Mouse (Mus musculus) testis, adult 2 months (tissue): ENCODE measurements around the gene Pcbp4. TPM values are rescaled to one million over a fixed set of nuclear protein-coding genes. Genes with fewer than 3 reads are reported as not detected.
"Not testable (repeated sequence)": the region's sequence is repeated elsewhere in the genome, so short reads cannot be mapped to it uniquely, and the experiment has no call there.

ENCODE experiments used
- H3K27ac ChIP-seq: fragments of 200-500 bp; 2 replicates; pipeline ENCODE4 v1.5.1; 2012; ENCODE audit warnings: low read depth, low read length; ENCODE audit not compliant: control insufficient read depth, insufficient read depth
- H3K27me3 ChIP-seq: fragments of 200-500 bp; 2 replicates; pipeline ENCODE4 v1.6.1; 2012; ENCODE audit warnings: mild to moderate bottlenecking, low read length, moderate library complexity; ENCODE audit not compliant: control insufficient read depth, insufficient read depth
- H3K36me3 ChIP-seq: fragments of 200-500 bp; 2 replicates; pipeline ENCODE4 v1.6.1; 2012; ENCODE audit warnings: mild to moderate bottlenecking, low read length; ENCODE audit not compliant: control insufficient read depth, insufficient read depth
- H3K4me1 ChIP-seq: fragments of 200-500 bp; 2 replicates; pipeline ENCODE4 v1.6.1; 2012; ENCODE audit warnings: low read length; ENCODE audit not compliant: control insufficient read depth, insufficient read depth
- H3K4me3 ChIP-seq: fragments of 200-500 bp; 2 replicates; pipeline ENCODE4 v1.5.1; 2012; ENCODE audit warnings: low read depth, mild to moderate bottlenecking, low read length, moderate library complexity, mixed read lengths; ENCODE audit not compliant: control insufficient read depth
- CTCF ChIP-seq: fragments of 200-500 bp; IDR thresholded peaks from 2 replicates; pipeline ENCODE4 v1.5.1; 2012; ENCODE audit warnings: low read depth, mild to moderate bottlenecking, inconsistent platforms, low read length, moderate library complexity; ENCODE audit not compliant: control insufficient read depth, insufficient read depth, insufficient replicate concordance
- POLR2A ChIP-seq: fragments of 200-500 bp; IDR thresholded peaks from 2 replicates; pipeline ENCODE4 v1.6.1; 2012; ENCODE audit warnings: low read depth, mild to moderate bottlenecking, inconsistent platforms, low read length, moderate library complexity; ENCODE audit not compliant: control insufficient read depth
- polyA plus RNA-seq: library from polyadenylated mRNA; depleted of rRNA; stranded (reverse); fragments of >200 nt; gene quantifications from 2 replicates; pipeline ENCODE4 v1.2.3, GENCODE M21; 2012

Pcbp4 gene
- polyA plus RNA-seq, 1 experiment = 65.7 TPM

- Histone ChIP-seq H3K4me1 (no peaks in the 10 kb centered on the region), H3K27me3 (no peaks in the 10 kb centered on the region), H3K4me3 (no peak overlapping the region), H3K36me3 (no peaks in the 10 kb centered on the region), H3K27ac (no peak overlapping the region)
- no peak for TF ChIP-seq CTCF
- no peak for TF ChIP-seq POLR2A
These were observed 30.5 kb downstream of the Pcbp4 start for GRCm38 (mm10) chr9:106483606-106484005.

GRCm38 (mm10) chr9:106485076-106485475 lies 32.0 kb downstream of the Pcbp4 start:
- TF ChIP-seq POLR2A = no peak
- Histone ChIP-seq H3K27ac (no peak overlapping the region), H3K27me3 (no peaks in the 10 kb centered on the region), H3K36me3 (no peaks in the 10 kb centered on the region), H3K4me3 (no peak overlapping the region), H3K4me1 (no peaks in the 10 kb centered on the region)

- H3K36me3 ChIP-seq, H3K4me3 ChIP-seq, H3K27ac ChIP-seq, H3K27me3 ChIP-seq, H3K4me1 ChIP-seq: not testable (repeated sequence)
These were observed 34.5 kb downstream of the Pcbp4 start for GRCm38 (mm10) chr9:106487602-106488001.

GRCm38 (mm10) chr9:106499667-106500066 lies 46.6 kb downstream of the Pcbp4 start, which contains the start of gene Iqcf1:
Gene Iqcf1 (plus strand): TSS chr9:106499967.
- TF ChIP-seq POLR2A (peak; percentile 37; the same call in 1 of the 2 replicates), CTCF (no peak)
- Histone ChIP-seq H3K4me1 (no peaks in the 10 kb centered on the region), H3K4me3 (peak within 1 kb of the TSS; percentile 83), H3K27me3 (no peaks in the 10 kb centered on the region), H3K27ac (no peak within 1 kb of the TSS), H3K36me3 (no peaks in the 10 kb centered on the region)

GRCm38 (mm10) chr9:106501846-106502245 lies 48.8 kb downstream of the Pcbp4 start:
- Histone ChIP-seq H3K4me3 (peak overlapping the region; percentile 83), H3K36me3 (no peaks in the 10 kb centered on the region), H3K27ac (no peak overlapping the region), H3K27me3 (no peaks in the 10 kb centered on the region), H3K4me1 (no peaks in the 10 kb centered on the region)
- TF ChIP-seq POLR2A = no peak

GRCm38 (mm10) chr9:106504246-106504645 lies 51.2 kb downstream of the Pcbp4 start:
- Histone ChIP-seq H3K27ac (no peak overlapping the region), H3K4me1 (no peaks in the 10 kb centered on the region), H3K36me3 (no peaks in the 10 kb centered on the region), H3K4me3 (no peak overlapping the region), H3K27me3 (no peaks in the 10 kb centered on the region)
- TF ChIP-seq POLR2A (no peak), CTCF (no peak)

- Histone ChIP-seq H3K27me3 (no peaks in the 10 kb centered on the region), H3K36me3 (no peaks in the 10 kb centered on the region)
- TF ChIP-seq POLR2A = no peak
- TF ChIP-seq CTCF = no peak
These were observed 56.3 kb downstream of the Pcbp4 start for GRCm38 (mm10) chr9:106509356-106509755.

GRCm38 (mm10) chr9:106512729-106513450 lies 59.8 kb downstream of the Pcbp4 start:
- Histone ChIP-seq H3K27ac (no peak overlapping the region), H3K36me3 (no peaks in the 10 kb centered on the region), H3K27me3 (no peaks in the 10 kb centered on the region), H3K4me3 (no peak overlapping the region), H3K4me1 (no peaks in the 10 kb centered on the region)
- TF ChIP-seq POLR2A (no peak), CTCF (no peak)

More at GRCm38 (mm10) chr9:106509356-106509755, 56.3 kb downstream of the Pcbp4 start:
- H3K4me3 ChIP-seq = no peak overlapping the region
- no peak overlapping the region for H3K27ac ChIP-seq
- H3K4me1 ChIP-seq = no peaks in the 10 kb centered on the region
